Comparison of ENCODE assay signal across 24 mouse cellular contexts in genomic region chr10:109466516-109466915, GRCm38 (mm10).
DNase-seq lines count a peak whose midpoint lies in the region; ATAC-seq and TF ChIP-seq lines count a peak whose summit lies in the region.
"Had no signal": no experiment of that assay in that cellular context is flagged by ENCODE, and none has a peak within 500 bp of the region (broad histone marks: within the 10 kb centered on the region; RNA-seq: fewer than 3 reads in every experiment).

No protein-coding gene starts in this region.

- TF ChIP-seq CTCF in stomach, postnatal 0 days (IDR thresholded peaks at IDR 0.05; ENCODE audit: low read depth), result no peak

- 78% methylated on average over 3 of the region's 3 CpGs for WGBS in stomach, postnatal 0 days

- no peak for TF ChIP-seq EP300 in stomach, postnatal 0 days (optimal IDR thresholded peaks at IDR 0.05)

- H3K4me3 ChIP-seq in stomach, postnatal 0 days (ENCODE audit: low read depth, low read length), result no peak overlapping the region
- H3K4me3 ChIP-seq: embryonic facial prominence, embryonic 13.5 days; embryonic facial prominence, embryonic 15.5 days; erythroblast, embryonic 14.5 days; forebrain, embryonic 10.5 days; forebrain, embryonic 12.5 days had no signal

- H3K4me2 ChIP-seq in stomach, postnatal 0 days (replicated peaks; ENCODE audit: low read depth), result no peak overlapping the region
- H3K4me2 ChIP-seq: embryonic facial prominence, embryonic 13.5 days; embryonic facial prominence, embryonic 15.5 days; forebrain, embryonic 12.5 days had no signal

- DNase-seq in right cerebral cortex, adult 18-20 months, result peak; percentile 24
- DNase-seq in right cerebral cortex, postnatal 10 days (ENCODE audit: low spot score in 2 of 2), result no peak
- peak; percentile 17 for DNase-seq in ZHBTc4 (ENCODE audit: low read depth, low spot score)
- DNase-seq in telencephalon, adult 2 months (ENCODE audit: low read depth, low spot score), result peak; percentile 21
- DNase-seq in stomach, postnatal 0 days (ENCODE audit: low spot score), result no peak
- no peak for DNase-seq in adrenal gland, postnatal 36 days
- DNase-seq: adrenal gland, adult 2 months; adrenal gland, postnatal 10 days; adrenal gland, postnatal 25 days; cerebellum, adult 11 months; cerebellum, adult 18-20 months; cerebellum, adult 8-10 months; cerebellum, adult 9-11 months; cerebellum, postnatal 14 days; cerebellum, postnatal 36 days; embryo, embryonic 11 days had no signal

- no peak for ATAC-seq in stomach, postnatal 0 days (ENCODE audit: low FRiP score, low TSS enrichment)
- ATAC-seq: forebrain, embryonic 14.5 days; forebrain, embryonic 16.5 days; Patski had no signal

- no peaks in the 10 kb centered on the region for H3K36me3 ChIP-seq in stomach, postnatal 0 days (ENCODE audit: control insufficient read depth, insufficient read depth, low read length)
- H3K36me3 ChIP-seq: embryonic facial prominence, embryonic 13.5 days; embryonic facial prominence, embryonic 15.5 days; forebrain, embryonic 10.5 days; forebrain, embryonic 12.5 days had no signal

- no peak overlapping the region for H3K27ac ChIP-seq in stomach, postnatal 0 days (replicated peaks)
- H3K27ac ChIP-seq: embryonic facial prominence, embryonic 13.5 days; embryonic facial prominence, embryonic 15.5 days; forebrain, embryonic 10.5 days; forebrain, embryonic 12.5 days had no signal

- no peak overlapping the region for H3K9ac ChIP-seq in stomach, postnatal 0 days (ENCODE audit: low read length)
- H3K9ac ChIP-seq: embryonic facial prominence, embryonic 13.5 days; embryonic facial prominence, embryonic 15.5 days; forebrain, embryonic 12.5 days had no signal

- H3K4me1 ChIP-seq in stomach, postnatal 0 days (replicated peaks; ENCODE audit: control insufficient read depth, insufficient read depth), result no peaks in the 10 kb centered on the region
- H3K4me1 ChIP-seq: embryonic facial prominence, embryonic 13.5 days; embryonic facial prominence, embryonic 15.5 days; forebrain, embryonic 10.5 days; forebrain, embryonic 12.5 days had no signal

- no peaks in the 10 kb centered on the region for H3K9me3 ChIP-seq in stomach, postnatal 0 days (ENCODE audit: control insufficient read depth, low read length)
- H3K9me3 ChIP-seq: embryonic facial prominence, embryonic 13.5 days; embryonic facial prominence, embryonic 15.5 days; forebrain, embryonic 10.5 days; forebrain, embryonic 12.5 days had no signal

- no peaks in the 10 kb centered on the region for H3K27me3 ChIP-seq in stomach, postnatal 0 days (ENCODE audit: control insufficient read depth, insufficient read depth, low read length)
- H3K27me3 ChIP-seq: embryonic facial prominence, embryonic 13.5 days; embryonic facial prominence, embryonic 15.5 days; forebrain, embryonic 12.5 days; Patski had no signal

Comparison
In these comparisons a context has a peak if more than half of its experiments do, and no peak if none do; other contexts are left out.
1. DNase-seq: peak in right cerebral cortex, adult 18-20 months (single experiment), ZHBTc4 (single experiment) and telencephalon, adult 2 months (single experiment); none in right cerebral cortex, postnatal 10 days (0 of 2), stomach, postnatal 0 days (single experiment) and adrenal gland, postnatal 36 days (0 of 2).